Comparison of ENCODE assay signal across 9 mouse cellular contexts in the genomic region with DNA sequence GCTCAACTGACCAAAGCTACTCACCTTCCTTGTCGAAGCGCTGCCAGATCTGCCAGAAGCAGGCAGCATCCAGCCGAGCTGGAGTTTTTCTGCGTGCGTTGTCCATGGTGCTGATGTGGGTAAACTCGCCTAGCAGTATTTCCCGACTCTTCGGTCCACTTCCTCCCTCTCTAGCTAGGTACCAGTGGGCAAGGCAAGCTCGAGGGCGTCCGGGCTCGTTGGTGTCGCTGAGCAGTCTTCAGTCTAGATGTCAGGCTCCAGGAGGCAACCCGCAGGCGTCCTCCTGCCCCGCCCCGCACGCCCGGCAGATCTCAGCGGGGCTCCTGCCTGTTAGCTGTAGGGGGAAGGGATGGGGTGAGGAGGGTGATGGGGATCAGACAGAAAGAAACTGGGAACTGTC. TPM values are rescaled to one million over a fixed set of nuclear protein-coding genes. Genes with fewer than 3 reads are reported as not detected.
DNase-seq lines count a peak whose midpoint lies in the region.
"Had no signal": no experiment of that assay in that cellular context is flagged by ENCODE, and none has a peak within 500 bp of the region (broad histone marks: within the 10 kb centered on the region; RNA-seq: fewer than 3 reads in every experiment).

Gene Scgn, minus strand, starts transcription at position 287 of the 400 bp plus-strand sequence.

- intact Hi-C loops in left cerebral cortex, postnatal 10 days (cut with DNase I): no loop called here
- intact Hi-C loops in gastrocnemius, postnatal 14 days (cut with DNase I; ENCODE audit: low total_unique reads): no loop called here

- DNase-seq in left cerebral cortex, postnatal 10 days (ENCODE audit: extremely low spot score in 1 of 2, low spot score in 2 of 2): peak; percentile 16 to 58
- no peak for DNase-seq in left cerebral cortex, adult 9 months (ENCODE audit: low spot score in 2 of 2)
- peak; percentile 16 to 39 for DNase-seq in adrenal gland, postnatal 4 days (ENCODE audit: low spot score in 2 of 2)
- peak; percentile 48 for DNase-seq in gastrocnemius, postnatal 14 days
- DNase-seq in kidney, adult 9 months: peak; percentile 60
- peak; percentile 29 for DNase-seq in lung, postnatal 25 days (ENCODE audit: low spot score)
- DNase-seq in retina, postnatal 7 days (ENCODE audit: low read depth, low spot score): peak; percentile 13
- DNase-seq in layer of hippocampus, postnatal 36 days: no peak

RNA-seq across cellular contexts. Expression of gene Scgn, which starts in this region (rescaled TPM):
- under 1 TPM; 0.64 to 0.83 TPM for total RNA-seq in left cerebral cortex, postnatal 10 days (2021)
- total RNA-seq in adrenal gland, postnatal 4 days (2021): 1 to 10 TPM; 1.2 to 3.0 TPM
- total RNA-seq in gastrocnemius, postnatal 14 days (2021): not detected
- 1 to 10 TPM in 1 of 2 experiments, under 1 TPM in 1; 0.99 to 1.2 TPM for total RNA-seq in layer of hippocampus, postnatal 36 days (2021)
- total RNA-seq: neutrophil, adult 5-6 weeks had no signal

Comparison
In these comparisons a context has a peak if more than half of its experiments do, and no peak if none do; other contexts are left out.
1. Peak in DNase-seq in left cerebral cortex, postnatal 10 days; RNA of the gene not detected or under 1 TPM.
2. Peak in DNase-seq in gastrocnemius, postnatal 14 days; RNA of the gene not detected or under 1 TPM.
3. DNase-seq: peak in adrenal gland, postnatal 4 days (2 of 2), kidney, adult 9 months (single experiment), lung, postnatal 25 days (single experiment) and retina, postnatal 7 days (single experiment); none in left cerebral cortex, adult 9 months (0 of 2) and layer of hippocampus, postnatal 36 days (0 of 2).